Mouse (Mus musculus) forebrain, embryonic 14.5 days (tissue): ENCODE measurements at regions not wholly inside any gene's neighbourhood (a gene's known extent, or its start where the extent isn't known, plus 50 kb on each side); places are given as distances from the start of the nearest gene placed in this dataset.

Experiments used
- ATAC-seq: fragments of 200-750 bp; cut with Nextera tagmentation; 2 replicates; pipeline ENCODE4 v1.8.0; 2017; ENCODE audit warnings: mild to moderate bottlenecking, moderate library complexity
- DNase-seq: peaks from one replicate; pipeline ENCODE4 v3.0.0-alpha.2; 2015; ENCODE audit warnings: low spot score
- H3K27ac ChIP-seq: fragments of 300-500 bp; sonication (generic); 2 replicates; pipeline ENCODE4 v1.5.1; 2014; ENCODE audit warnings: low read depth, mild to moderate bottlenecking, control low read depth, low read length, moderate library complexity
- H3K27me3 ChIP-seq: fragments of 300-500 bp; sonication (generic); replicated peaks from 2 replicates; pipeline ENCODE4 v1.6.1; 2014; ENCODE audit warnings: low read length, control low read depth, mixed read lengths; ENCODE audit not compliant: control insufficient read depth, insufficient read depth
- H3K36me3 ChIP-seq: fragments of 300-500 bp; sonication (generic); 2 replicates; pipeline ENCODE4 v1.6.1; 2014; ENCODE audit warnings: low read length, control low read depth; ENCODE audit not compliant: control insufficient read depth, insufficient read depth
- H3K4me1 ChIP-seq: fragments of 300-500 bp; sonication (generic); 2 replicates; pipeline ENCODE4 v1.6.1; 2014; ENCODE audit warnings: antibody characterized with exemption, low read length, control low read depth; ENCODE audit not compliant: control insufficient read depth, insufficient read depth
- H3K4me2 ChIP-seq: fragments of 300-500 bp; sonication (generic); 2 replicates; pipeline ENCODE4 v1.6.1; 2014; ENCODE audit warnings: mild to moderate bottlenecking, control low read depth, low read length
- H3K4me3 ChIP-seq: fragments of 300-500 bp; sonication (generic); 2 replicates; pipeline ENCODE4 v1.5.1; 2014; ENCODE audit warnings: low read depth, low read length, control low read depth
- H3K9ac ChIP-seq: fragments of 300-500 bp; sonication (generic); 2 replicates; pipeline ENCODE4 v1.6.1; 2014; ENCODE audit warnings: mild to moderate bottlenecking, low read length, control low read depth, moderate library complexity
- H3K9me3 ChIP-seq: fragments of 300-500 bp; sonication (generic); replicated peaks from 2 replicates; pipeline ENCODE4 v1.6.1; 2016; ENCODE audit warnings: low read length, control low read depth, mixed read lengths; ENCODE audit not compliant: control insufficient read depth
- WGBS: fragments of 180-500 bp; shearing (Covaris S2); extraction: QIAGEN DNeasy Blood & Tissue Kit; methylation state at CpG from one replicate; pipeline ENCODE4 v1.1.7; 2014; 5-methylcytosine and 5-hydroxymethylcytosine counted together

GRCm38 (mm10) chrX:16139022-16139421 is 383.6 kb upstream of the Cypt1 start:
- no peaks in the 10 kb centered on the region for H3K27me3 ChIP-seq
- H3K4me1 ChIP-seq, result no peaks in the 10 kb centered on the region
- no peaks in the 10 kb centered on the region for H3K36me3 ChIP-seq
- no peak overlapping the region for H3K9ac ChIP-seq
- WGBS, result 38% methylated on average over 1 of the region's 1 CpGs
- H3K27ac ChIP-seq, result no peak overlapping the region
- DNase-seq, result peak; percentile 60
- no peaks in the 10 kb centered on the region for H3K9me3 ChIP-seq
- ATAC-seq, result peak; percentile 69; the same call in 1 of the 2 replicates
- no peak overlapping the region for H3K4me2 ChIP-seq
- no peak overlapping the region for H3K4me3 ChIP-seq
